Mouse (Mus musculus) kidney, adult 2 months (tissue): ENCODE results near the gene Smarca5.

Experiments
- CTCF ChIP-seq: fragments of 200-500 bp; conservative IDR thresholded peaks from 2 replicates; pipeline ENCODE4 v1.5.1; 2011; ENCODE audit warnings: low read depth, mild to moderate bottlenecking, control low read depth, low read length, moderate library complexity, mixed read lengths; ENCODE audit not compliant: insufficient read depth, insufficient read length
- POLR2A ChIP-seq: fragments of 200-500 bp; IDR thresholded peaks from one replicate; pipeline ENCODE4 v1.6.1; 2011; ENCODE audit warnings: low read depth, low read length, control low read depth

DNA sequence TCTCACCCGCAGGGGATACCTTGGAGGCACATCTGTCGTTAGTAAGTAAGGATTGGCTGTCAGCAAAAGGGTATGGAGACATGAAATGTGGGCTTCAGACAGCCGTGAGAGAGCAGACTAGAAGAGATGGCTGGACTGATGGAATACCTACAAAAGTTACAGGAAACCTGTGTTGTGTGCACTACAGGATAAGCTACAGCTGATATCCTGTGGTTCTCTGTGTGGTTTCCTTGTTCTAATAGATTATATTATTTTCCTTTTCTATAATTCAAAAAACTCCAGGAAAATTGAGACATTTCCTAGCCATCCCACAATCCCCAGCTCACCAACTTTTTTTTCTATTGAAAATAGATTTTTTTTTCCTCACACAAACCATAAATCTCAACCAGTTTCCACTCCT is 75.8 kb downstream of the Smarca5 start:
- no peak for TF ChIP-seq CTCF
- no peak for TF ChIP-seq POLR2A
